Mouse (Mus musculus): ENCODE results near the gene Zfp710. TPM values are rescaled to one million over a fixed set of nuclear protein-coding genes. Genes with fewer than 3 reads are reported as not detected.

Zfp710 gene
- polyA plus RNA-seq, 1 experiment from 2014 or later = 7.3 TPM

- no peak for DNase-seq (ENCODE audit: low spot score)
These were observed 31.2 kb downstream of the Zfp710 start for GRCm38 (mm10) chr7:80055781-80056180.

GRCm38 (mm10) chr7:80057002-80057691 is 32.5 kb downstream of the Zfp710 start:
- no peak for DNase-seq (ENCODE audit: low spot score)

- no peak for DNase-seq (ENCODE audit: low spot score)
These were observed 33.2 kb downstream of the Zfp710 start for GRCm38 (mm10) chr7:80057781-80058180.

- DNase-seq (ENCODE audit: low spot score) = no peak
These were observed 33.9 kb downstream of the Zfp710 start for GRCm38 (mm10) chr7:80058405-80059063.

- no peak for DNase-seq (ENCODE audit: low spot score)
These were observed 34.6 kb downstream of the Zfp710 start for GRCm38 (mm10) chr7:80059064-80059838.

GRCm38 (mm10) chr7:80060012-80060778 is 35.6 kb downstream of the Zfp710 start:
- DNase-seq (ENCODE audit: low spot score) = no peak

GRCm38 (mm10) chr7:80062083-80062826 is 37.6 kb downstream of the Zfp710 start:
- no peak for DNase-seq (ENCODE audit: low spot score)

GRCm38 (mm10) chr7:80063244-80063643 is 38.6 kb downstream of the Zfp710 start:
- DNase-seq (ENCODE audit: low spot score) = no peak

- no peak for DNase-seq (ENCODE audit: low spot score)
These were observed 39.5 kb downstream of the Zfp710 start for GRCm38 (mm10) chr7:80063902-80064736.

- no peak for DNase-seq (ENCODE audit: low spot score)
These were observed 40.6 kb downstream of the Zfp710 start for GRCm38 (mm10) chr7:80065250-80065649.

GRCm38 (mm10) chr7:80066675-80067455 is 42.3 kb downstream of the Zfp710 start:
- DNase-seq (ENCODE audit: low spot score) = no peak

- no peak for DNase-seq (ENCODE audit: low spot score)
These were observed 43.7 kb downstream of the Zfp710 start for GRCm38 (mm10) chr7:80068341-80068740.

- no peak for DNase-seq (ENCODE audit: low spot score)
These were observed 45.2 kb downstream of the Zfp710 start for GRCm38 (mm10) chr7:80069615-80070327.

GRCm38 (mm10) chr7:80071209-80071608 is 46.6 kb downstream of the Zfp710 start:
- DNase-seq (ENCODE audit: low spot score) = no peak

GRCm38 (mm10) chr7:80072297-80072696 is 47.7 kb downstream of the Zfp710 start:
- DNase-seq (ENCODE audit: low spot score) = no peak

- no peak for DNase-seq (ENCODE audit: low spot score)
These were observed 48.9 kb downstream of the Zfp710 start for GRCm38 (mm10) chr7:80073506-80073905.

GRCm38 (mm10) chr7:80074921-80075441 is 50.4 kb downstream of the Zfp710 start:
- peak; percentile 55 for DNase-seq (ENCODE audit: low spot score)

- no peak for DNase-seq (ENCODE audit: low spot score)
These were observed 51.5 kb downstream of the Zfp710 start for GRCm38 (mm10) chr7:80075946-80076583.

All from thymus, postnatal 0 days (tissue).